Mouse (Mus musculus): ENCODE results near the gene Lrp11. TPM values are rescaled to one million over a fixed set of nuclear protein-coding genes. Genes with fewer than 3 reads are reported as not detected.

Lrp11 gene
- total and polyA plus RNA-seq, 2 experiments: 1.2 to 1.4 TPM

- WGBS: 86% methylated on average over 1 of the region's 1 CpGs
- TF ChIP-seq POLR2A (IDR thresholded peaks at IDR 0.05; ENCODE audit: extremely low read depth, insufficient read depth, low read length) (no peak), CTCF (IDR thresholded peaks at IDR 0.05; ENCODE audit: low read depth, low read length) (no peak)
- Histone ChIP-seq H3K4me1 (ENCODE audit: control insufficient read depth, insufficient read depth, low read length) (peaks cover 14% of the 10 kb centered on the region; the same call in 1 of the 2 replicates), H3K9ac (ENCODE audit: low read depth, low read length) (no peak overlapping the region), H3K27me3 (ENCODE audit: control insufficient read depth, insufficient read depth, low read length) (no peaks in the 10 kb centered on the region), H3K4me3 (ENCODE audit: insufficient read depth, low read depth, low read length) (no peak overlapping the region), H3K27ac (replicated peaks; ENCODE audit: insufficient read depth, low read depth, low read length) (peak overlapping the region; percentile 51), H3K79me2 (ENCODE audit: control insufficient read depth, insufficient read depth, low read length) (peaks cover 8% of the 10 kb centered on the region; the same call in 1 of the 2 replicates), H3K36me3 (ENCODE audit: control insufficient read depth, insufficient read depth, low read length) (no peaks in the 10 kb centered on the region)
- no peak for DNase-seq (ENCODE audit: extremely low read depth, low read depth, low spot score)
These were observed 75.3 kb downstream of the Lrp11 start for GRCm38 (mm10) chr10:7664889-7665288.

- peaks cover 6% of the 10 kb centered on the region; the same call in 1 of the 2 replicates for H3K79me2 ChIP-seq (ENCODE audit: control insufficient read depth, insufficient read depth, low read length)
- peak within 1 kb of the TSS; percentile 79 for H3K4me3 ChIP-seq (ENCODE audit: insufficient read depth, low read depth, low read length)
- peak within 1 kb of the TSS; percentile 68 for H3K9ac ChIP-seq (ENCODE audit: low read depth, low read length)
- H3K27me3 ChIP-seq (ENCODE audit: control insufficient read depth, insufficient read depth, low read length): no peaks in the 10 kb centered on the region
- peaks cover 1% of the 10 kb centered on the region; the same call in 1 of the 2 replicates for H3K36me3 ChIP-seq (ENCODE audit: control insufficient read depth, insufficient read depth, low read length)
- H3K4me1 ChIP-seq (ENCODE audit: control insufficient read depth, insufficient read depth, low read length): peaks cover 9% of the 10 kb centered on the region; the same call in 1 of the 2 replicates
- H3K27ac ChIP-seq (replicated peaks; ENCODE audit: insufficient read depth, low read depth, low read length): peak within 1 kb of the TSS; percentile 41; the same call in 1 of the 2 replicates
- peak; percentile 82 for DNase-seq (ENCODE audit: extremely low read depth, low read depth, low spot score)
- WGBS: under 1% methylated on average over 24 of the region's 24 CpGs
- no peak for TF ChIP-seq CTCF (IDR thresholded peaks at IDR 0.05; ENCODE audit: low read depth, low read length)
- no peak for TF ChIP-seq POLR2A (IDR thresholded peaks at IDR 0.05; ENCODE audit: extremely low read depth, insufficient read depth, low read length)
These were observed 77.8 kb downstream of the Lrp11 start, which contains the start of gene Nup43 for GRCm38 (mm10) chr10:7667342-7667802. Nup43 (plus strand) TSS chr10:7667503.

DNA sequence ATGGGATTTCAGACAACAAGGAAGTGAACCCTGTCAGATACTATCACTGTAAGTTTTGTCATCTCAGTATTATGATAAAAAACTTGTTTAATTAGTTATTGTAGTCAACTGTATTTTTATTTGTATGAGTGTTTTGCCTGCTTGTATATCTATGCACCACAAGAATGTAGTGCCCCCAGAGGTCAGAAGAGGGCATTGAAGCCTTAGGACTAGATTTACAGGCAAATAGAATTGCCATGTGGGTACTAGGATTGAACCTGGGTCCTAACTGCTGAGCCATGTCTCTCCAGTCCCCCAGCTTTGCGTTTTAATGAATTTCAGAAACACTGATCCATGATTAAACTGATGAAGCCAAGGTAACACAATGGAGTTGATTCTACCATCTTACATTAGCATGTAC is 84.1 kb downstream of the Lrp11 start:
- Histone ChIP-seq H3K79me2 (ENCODE audit: control insufficient read depth, insufficient read depth, low read length) (peaks cover 8% of the 10 kb centered on the region; the same call in 1 of the 2 replicates), H3K9ac (ENCODE audit: low read depth, low read length) (no peak overlapping the region), H3K36me3 (ENCODE audit: control insufficient read depth, insufficient read depth, low read length) (peaks cover 9% of the 10 kb centered on the region; the same call in 1 of the 2 replicates), H3K4me3 (ENCODE audit: insufficient read depth, low read depth, low read length) (no peak overlapping the region), H3K4me1 (ENCODE audit: control insufficient read depth, insufficient read depth, low read length) (0 out of 2 replicates have a peak, but pooled peaks cover 2% of the 10 kb centered on the region), H3K27me3 (ENCODE audit: control insufficient read depth, insufficient read depth, low read length) (no peaks in the 10 kb centered on the region), H3K27ac (replicated peaks; ENCODE audit: insufficient read depth, low read depth, low read length) (no peak overlapping the region)
- WGBS: 69% methylated on average over 1 of the region's 1 CpGs
- no peak for TF ChIP-seq POLR2A (IDR thresholded peaks at IDR 0.05; ENCODE audit: extremely low read depth, insufficient read depth, low read length)
- peak; percentile 44 for TF ChIP-seq CTCF (IDR thresholded peaks at IDR 0.05; ENCODE audit: low read depth, low read length)
- peak; percentile 45 for DNase-seq (ENCODE audit: extremely low read depth, low read depth, low spot score)

Other genes with a start within 250 kb of the Lrp11 start
- 1.6 and 2.2 TPM in 2 replicates for gene Ulbp1, start 116.2 kb upstream of the Lrp11 start, total RNA-seq (2014; rRNA removed)
- gene Ulbp1, start 116.2 kb upstream of the Lrp11 start, polyA plus RNA-seq (2012; rRNA removed): 0.09 and 0.12 TPM in 2 replicates
- 4.4 and 7.2 TPM in 2 replicates for gene Nup43, start 77.7 kb downstream of the Lrp11 start, total RNA-seq (2014; rRNA removed)
- gene Nup43, start 77.7 kb downstream of the Lrp11 start, polyA plus RNA-seq (2012; rRNA removed): 2.6 and 3.6 TPM in 2 replicates
- 30.2 and 33.1 TPM in 2 replicates for gene Pcmt1, start 91.3 kb downstream of the Lrp11 start, total RNA-seq (2014; rRNA removed)
- gene Pcmt1, start 91.3 kb downstream of the Lrp11 start, polyA plus RNA-seq (2012; rRNA removed): 21.8 and 23.6 TPM in 2 replicates
- 9.9 and 11.1 TPM in 2 replicates for gene Lats1, start 91.4 kb downstream of the Lrp11 start, total RNA-seq (2014; rRNA removed)
- 6.2 and 6.9 TPM in 2 replicates for gene Lats1, start 91.4 kb downstream of the Lrp11 start, polyA plus RNA-seq (2012; rRNA removed)
- 16.0 and 18.9 TPM in 2 replicates for gene Katna1, start 136.2 kb downstream of the Lrp11 start, total RNA-seq (2014; rRNA removed)
- gene Katna1, start 136.2 kb downstream of the Lrp11 start, polyA plus RNA-seq (2012; rRNA removed): 1.7 and 2.4 TPM in 2 replicates
- gene Ginm1, start 203.0 kb downstream of the Lrp11 start, total RNA-seq (2014; rRNA removed): 34.4 and 64.2 TPM in 2 replicates
- 13.6 TPM in 2 replicates for gene Ginm1, start 203.0 kb downstream of the Lrp11 start, polyA plus RNA-seq (2012; rRNA removed)
- gene Ppil4, start 203.1 kb downstream of the Lrp11 start, total RNA-seq (2014; rRNA removed): 9.1 and 12.1 TPM in 2 replicates
- gene Ppil4, start 203.1 kb downstream of the Lrp11 start, polyA plus RNA-seq (2012; rRNA removed): 2.4 and 2.8 TPM in 2 replicates
- gene Zc3h12d, start 242.7 kb downstream of the Lrp11 start, total RNA-seq (2014; rRNA removed): 2.2 and 2.6 TPM in 2 replicates
- 1.6 TPM in 2 replicates for gene Zc3h12d, start 242.7 kb downstream of the Lrp11 start, polyA plus RNA-seq (2012; rRNA removed)